Mouse (Mus musculus) intestine, postnatal 0 days (tissue): ENCODE data around the gene Amph. TPM values are rescaled to one million over a fixed set of nuclear protein-coding genes. Genes with fewer than 3 reads are reported as not detected.
"Not testable (repeated sequence)": the region's sequence is repeated elsewhere in the genome, so short reads cannot be mapped to it uniquely, and the experiment has no call there.

Source experiments
- ATAC-seq: fragments of 200-750 bp; cut with Nextera tagmentation; 2 replicates; pipeline ENCODE4 v1.8.0; 2017; ENCODE audit warnings: mild to moderate bottlenecking, moderate TSS enrichment, moderate library complexity
- H3K27ac ChIP-seq: fragments of 300-500 bp; sonication (generic); 2 replicates; pipeline ENCODE4 v1.5.1; 2014; ENCODE audit warnings: mild to moderate bottlenecking, low read depth, low read length, moderate library complexity
- H3K27me3 ChIP-seq: fragments of 300-500 bp; sonication (generic); replicated peaks from 2 replicates; pipeline ENCODE4 v1.6.1; 2014; ENCODE audit warnings: low read length, mixed read lengths; ENCODE audit not compliant: control insufficient read depth, insufficient read depth
- H3K36me3 ChIP-seq: fragments of 300-500 bp; sonication (generic); 2 replicates; pipeline ENCODE4 v1.6.1; 2014; ENCODE audit warnings: mild to moderate bottlenecking, moderate library complexity; ENCODE audit not compliant: control insufficient read depth, insufficient read depth
- H3K4me1 ChIP-seq: fragments of 300-500 bp; sonication (generic); replicated peaks from 2 replicates; pipeline ENCODE4 v1.6.1; 2014; ENCODE audit warnings: antibody characterized with exemption, low read length, mixed read lengths; ENCODE audit not compliant: control insufficient read depth, insufficient read depth
- H3K4me2 ChIP-seq: fragments of 300-500 bp; sonication (generic); replicated peaks from 2 replicates; pipeline ENCODE4 v1.6.1; 2014; ENCODE audit warnings: low read depth, mild to moderate bottlenecking, moderate library complexity
- H3K4me3 ChIP-seq: fragments of 300-500 bp; sonication (generic); 2 replicates; pipeline ENCODE4 v1.5.1; 2014; ENCODE audit warnings: low read depth, low read length
- H3K9ac ChIP-seq: fragments of 300-500 bp; sonication (generic); 2 replicates; pipeline ENCODE4 v1.6.1; 2014; ENCODE audit warnings: mild to moderate bottlenecking, low read depth, low read length
- H3K9me3 ChIP-seq: fragments of 300-500 bp; sonication (generic); 2 replicates; pipeline ENCODE4 v1.6.1; 2016; ENCODE audit warnings: mixed run types; ENCODE audit not compliant: control insufficient read depth
- CTCF ChIP-seq: sonication (generic); IDR thresholded peaks from 2 replicates; pipeline ENCODE4 v1.5.1; 2016; ENCODE audit warnings: low read depth, mild to moderate bottlenecking, control low read depth, antibody characterized with exemption, moderate library complexity
- WGBS: fragments of 180-500 bp; shearing (Covaris S2); extraction: QIAGEN DNeasy Blood & Tissue Kit; methylation state at CpG from one replicate; pipeline ENCODE4 v1.1.7; 2014; 5-methylcytosine and 5-hydroxymethylcytosine counted together
- polyA plus RNA-seq: library from polyadenylated mRNA; unstranded; fragments of >200 nt; fragmentation: Nextera tagmentation; extraction: Ambion mirVana; gene quantifications from 2 replicates; pipeline ENCODE4 v1.2.1, GENCODE M21; 2015

Gene Amph
- polyA plus RNA-seq, result 0.97 and 1.5 TPM in 2 replicates

- Histone ChIP-seq H3K4me3 (peak within 1 kb of the TSS; percentile 60), H3K27ac (no peak within 1 kb of the TSS), H3K36me3 (no peaks in the 10 kb centered on the region), H3K4me1 (no peaks in the 10 kb centered on the region), H3K27me3 (peaks cover 11% of the 10 kb centered on the region), H3K9me3 (no peaks in the 10 kb centered on the region), H3K4me2 (peak within 1 kb of the TSS; percentile 93), H3K9ac (peak within 1 kb of the TSS; percentile 27; the same call in 1 of the 2 replicates)
- ATAC-seq, result no peak
- 1% methylated on average over 57 of the region's 70 CpGs for WGBS
- TF ChIP-seq CTCF, result peak; percentile 45
These were observed at the start of gene Amph for GRCm38 (mm10) chr13:18948171-18949028. Gene Amph, plus strand, starts transcription at chr13:18948205.

GRCm38 (mm10) chr13:18903623-18904022 lies 44.4 kb upstream of the Amph start:
- no peak for ATAC-seq
- H3K4me1 ChIP-seq, result no peaks in the 10 kb centered on the region
- H3K9ac ChIP-seq, result no peak overlapping the region
- H3K27ac ChIP-seq, result no peak overlapping the region
- no peaks in the 10 kb centered on the region for H3K27me3 ChIP-seq
- H3K4me2 ChIP-seq, result no peak overlapping the region
- H3K9me3 ChIP-seq, result no peaks in the 10 kb centered on the region
- no peak for TF ChIP-seq CTCF
- WGBS, result 85% methylated on average over 6 of the region's 6 CpGs
- H3K36me3 ChIP-seq, result no peaks in the 10 kb centered on the region
- no peak overlapping the region for H3K4me3 ChIP-seq

GRCm38 (mm10) chr13:18914774-18915173 lies 33.2 kb upstream of the Amph start:
- H3K4me1 ChIP-seq, result no peaks in the 10 kb centered on the region
- H3K27me3 ChIP-seq, result no peaks in the 10 kb centered on the region
- WGBS, result 77% methylated on average over 4 of the region's 4 CpGs
- H3K27ac ChIP-seq, result no peak overlapping the region
- no peak overlapping the region for H3K4me2 ChIP-seq
- TF ChIP-seq CTCF, result no peak
- H3K4me3 ChIP-seq, result no peak overlapping the region
- H3K36me3 ChIP-seq, result no peaks in the 10 kb centered on the region
- no peak for ATAC-seq
- H3K9me3 ChIP-seq, result no peaks in the 10 kb centered on the region
- no peak overlapping the region for H3K9ac ChIP-seq

GRCm38 (mm10) chr13:18933191-18933590 lies 14.8 kb upstream of the Amph start:
- WGBS, result 56% methylated on average over 1 of the region's 2 CpGs
- H3K4me3 ChIP-seq, H3K9me3 ChIP-seq, H3K4me2 ChIP-seq, H3K36me3 ChIP-seq, ATAC-seq, H3K27ac ChIP-seq, H3K27me3 ChIP-seq, H3K4me1 ChIP-seq, H3K9ac ChIP-seq: not testable (repeated sequence)

GRCm38 (mm10) chr13:18947686-18948085 lies 319 bp upstream of the Amph start:
- H3K27ac ChIP-seq, result no peak overlapping the region
- H3K9ac ChIP-seq, result no peak overlapping the region
- 24% methylated on average over 5 of the region's 5 CpGs for whole genome bisulfite sequencing
- peak overlapping the region; percentile 60; the same call in 1 of the 2 replicates for H3K4me3 ChIP-seq
- peak overlapping the region; percentile 93 for H3K4me2 ChIP-seq
- no peaks in the 10 kb centered on the region for H3K9me3 ChIP-seq
- peaks cover 11% of the 10 kb centered on the region for H3K27me3 ChIP-seq
- TF ChIP-seq CTCF, result no peak
- ATAC-seq, result no peak
- H3K36me3 ChIP-seq, result no peaks in the 10 kb centered on the region
- no peaks in the 10 kb centered on the region for H3K4me1 ChIP-seq

- Histone ChIP-seq H3K4me3 (peak overlapping the region; percentile 60), H3K9me3 (no peaks in the 10 kb centered on the region), H3K9ac (no peak overlapping the region), H3K27me3 (peaks cover 11% of the 10 kb centered on the region), H3K4me2 (peak overlapping the region; percentile 93), H3K4me1 (no peaks in the 10 kb centered on the region), H3K36me3 (no peaks in the 10 kb centered on the region), H3K27ac (no peak overlapping the region)
- no peak for ATAC-seq
- 10% methylated on average over 5 of the region's 5 CpGs for WGBS
- no peak for TF ChIP-seq CTCF
These were observed 985 bp downstream of the Amph start for GRCm38 (mm10) chr13:18949029-18949350.
